Mouse (Mus musculus): ENCODE results near the gene Snapc1.

Snapc1 gene

GRCm38 (mm10) chr12:73996906-73997296 is 32.6 kb downstream of the Snapc1 start:
- DNase-seq (ENCODE audit: low read depth), result no peak

- no peak for DNase-seq (ENCODE audit: low read depth)
Observed at GRCm38 (mm10) chr12:73997297-73998127, 33.2 kb downstream of the Snapc1 start, which contains the start of gene Syt16. Syt16 (plus strand) TSS chr12:73997661.

GRCm38 (mm10) chr12:73998128-73998456 is 33.8 kb downstream of the Snapc1 start:
- no peak for DNase-seq (ENCODE audit: low read depth)

- DNase-seq (ENCODE audit: low read depth), result no peak
Observed at GRCm38 (mm10) chr12:74002449-74002848, 38.2 kb downstream of the Snapc1 start.

GRCm38 (mm10) chr12:74009448-74009911 is 45.2 kb downstream of the Snapc1 start:
- DNase-seq (ENCODE audit: low read depth), result peak; percentile 78

DNA sequence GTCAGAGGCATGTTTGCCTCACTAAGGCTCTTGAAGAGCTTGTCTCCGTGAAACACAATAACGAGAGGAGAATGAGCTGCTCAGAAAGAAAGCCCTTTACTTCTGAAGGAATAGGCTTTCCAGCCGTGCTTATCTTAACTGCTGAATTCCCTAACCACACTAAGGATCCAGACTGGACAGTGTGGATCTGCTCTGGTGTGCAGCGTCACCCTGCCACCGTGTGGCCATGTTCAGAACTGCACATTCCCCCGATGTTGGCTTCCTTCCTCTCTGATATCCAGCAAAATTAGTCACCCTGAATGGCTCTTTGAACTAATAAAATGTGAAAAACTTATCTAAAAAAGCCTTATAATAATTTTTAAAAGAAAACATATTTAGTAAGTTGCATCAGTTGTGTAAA is 49.5 kb downstream of the Snapc1 start:
- peak; percentile 91 for DNase-seq (ENCODE audit: low read depth)

DNA sequence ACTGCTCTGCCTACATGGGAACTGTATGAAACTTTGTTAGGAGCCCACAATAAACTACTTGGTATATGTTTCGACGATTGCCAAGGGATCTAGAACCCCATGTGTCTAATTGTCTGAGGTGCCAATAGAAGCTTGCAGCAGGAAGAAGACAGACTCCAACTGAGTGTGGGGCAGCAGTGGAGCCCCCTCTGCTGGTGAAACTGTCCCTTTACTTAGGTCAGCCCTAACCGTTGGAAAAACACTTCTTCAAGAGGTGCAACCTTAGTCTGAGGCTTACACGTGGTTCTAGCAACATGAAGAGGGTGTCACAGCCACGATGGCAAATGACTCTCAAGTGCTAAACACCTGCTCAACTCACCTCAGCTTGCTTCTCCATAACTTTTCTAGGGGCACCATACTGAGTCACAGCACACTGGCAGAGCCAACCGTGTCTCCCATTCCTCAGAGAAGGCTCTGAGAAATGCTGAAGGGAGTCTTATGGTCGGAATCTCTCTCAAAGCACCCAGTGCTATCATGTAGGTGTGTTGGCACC is 50.5 kb downstream of the Snapc1 start:
- DNase-seq (ENCODE audit: low read depth), result peak; percentile 80

GRCm38 (mm10) chr12:74015491-74015890 is 51.2 kb downstream of the Snapc1 start:
- no peak for DNase-seq (ENCODE audit: low read depth)

DNA sequence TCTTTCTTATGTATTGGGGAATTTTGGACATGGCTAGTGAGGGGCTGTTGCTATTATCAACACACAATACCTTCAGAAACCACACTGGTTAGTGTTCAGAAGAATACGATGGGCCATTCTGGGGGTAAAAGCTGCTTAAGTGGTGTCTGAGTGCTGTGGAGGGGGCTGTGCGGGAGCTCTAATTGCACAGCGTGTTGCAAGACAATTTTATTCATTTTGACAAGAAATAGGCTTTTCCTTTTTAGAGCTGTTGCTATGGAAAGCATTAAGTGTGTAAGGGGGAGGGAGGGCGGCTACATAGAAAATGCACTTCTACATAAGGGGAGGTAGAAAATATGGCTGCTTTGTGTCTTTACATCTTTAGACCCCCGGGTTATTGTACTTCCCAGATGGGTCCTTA is 59.0 kb downstream of the Snapc1 start:
- DNase-seq (ENCODE audit: low read depth), result no peak

DNA sequence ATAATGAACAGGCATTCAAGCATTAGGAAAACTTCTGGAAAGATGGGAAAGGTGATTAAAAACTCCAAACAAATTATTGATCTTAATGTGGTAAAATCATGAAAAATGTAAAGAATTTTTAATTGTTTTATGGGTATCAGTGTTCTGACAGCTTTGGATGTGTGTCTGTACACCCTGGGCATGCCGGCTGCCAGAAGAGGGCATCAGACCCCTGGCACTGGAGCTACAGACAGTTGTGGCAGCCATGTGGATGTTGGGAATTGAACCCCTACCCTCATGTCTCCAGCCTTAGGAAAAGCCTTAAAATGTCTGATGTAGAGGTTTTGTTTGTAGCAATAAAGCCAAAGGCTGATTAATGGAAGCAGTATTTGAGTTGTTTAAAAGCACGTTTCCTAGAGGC is 60.6 kb downstream of the Snapc1 start:
- DNase-seq (ENCODE audit: low read depth), result no peak
